12 mouse cellular contexts compared by ENCODE assay signal in the genomic region with DNA sequence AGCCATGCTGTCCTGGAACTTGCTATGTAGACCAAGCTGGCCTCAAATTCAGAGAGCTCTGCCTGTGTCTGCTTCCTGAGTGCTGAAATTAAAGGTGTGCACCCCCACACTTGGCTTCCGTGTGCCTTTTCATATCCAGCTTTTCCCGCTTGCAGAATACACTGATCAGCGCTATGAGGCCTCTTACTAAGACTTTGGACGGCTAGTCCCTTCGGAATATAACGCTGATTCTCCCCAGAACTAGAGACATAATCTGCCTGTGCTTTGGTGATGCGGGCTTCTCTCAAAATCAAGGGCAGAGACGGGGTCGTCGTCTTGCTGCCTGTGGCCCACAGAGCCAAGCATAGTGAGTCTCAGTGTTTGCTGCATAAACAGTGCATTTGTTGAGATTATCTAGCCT. TPM values are rescaled to one million over a fixed set of nuclear protein-coding genes. Genes with fewer than 3 reads are reported as not detected.
DNase-seq lines count a peak whose midpoint lies in the region; ATAC-seq and TF ChIP-seq lines count a peak whose summit lies in the region.
"Had no signal": no experiment of that assay in that cellular context is flagged by ENCODE, and none has a peak within 500 bp of the region (broad histone marks: within the 10 kb centered on the region; RNA-seq: fewer than 3 reads in every experiment).

No protein-coding gene starts in this region.

- WGBS in midbrain, embryonic 16.5 days, result 52% methylated on average over 10 of the region's 10 CpGs

- intact Hi-C loops in gastrocnemius, adult 2 months (cut with DNase I), result no loop called here

- no peaks in the 10 kb centered on the region for H3K27me3 ChIP-seq in midbrain, embryonic 16.5 days (ENCODE audit: control insufficient read depth, insufficient read depth, low read depth, low read length)

- H3K4me3 ChIP-seq in gastrocnemius, adult 2 months, result no peak overlapping the region; the same call in 1 of the 2 replicates
- peak overlapping the region; percentile 8; the same call in 1 of the 2 replicates for H3K4me3 ChIP-seq in layer of hippocampus, adult 2 months
- no peak overlapping the region for H3K4me3 ChIP-seq in midbrain, embryonic 16.5 days (ENCODE audit: low read depth, low read length)

- DNase-seq in gastrocnemius, adult 2 months, result no peak
- no peak for DNase-seq in gastrocnemius, adult 8-10 months (ENCODE audit: low spot score in 2 of 2)
- DNase-seq in layer of hippocampus, adult 2 months (ENCODE audit: low spot score in 2 of 2), result no peak
- DNase-seq in layer of hippocampus, postnatal 25 days (ENCODE audit: extremely low spot score in 1 of 2, low spot score in 1 of 2), result no peak
- DNase-seq in cerebellum, postnatal 25 days, result peak; percentile 49 to 56
- no peak for DNase-seq in right cerebral cortex, postnatal 10 days (ENCODE audit: low spot score in 2 of 2)
- DNase-seq: thymus, postnatal 4 days had no signal

- no peaks in the 10 kb centered on the region for H3K9me3 ChIP-seq in midbrain, embryonic 16.5 days (replicated peaks; ENCODE audit: control insufficient read depth, low read length, poor library complexity, severe bottlenecking)

- no peak for ATAC-seq in midbrain, embryonic 16.5 days
- ATAC-seq in erythroblast, adult 5-6 weeks (replicated peaks; ENCODE audit: low FRiP score, poor library complexity, severe bottlenecking), result no peak
- ATAC-seq: forebrain, embryonic 14.5 days had no signal

- peaks cover 44% of the 10 kb centered on the region for H3K4me1 ChIP-seq in midbrain, embryonic 16.5 days (ENCODE audit: control insufficient read depth, insufficient read depth, low read length)

- H3K27ac ChIP-seq in gastrocnemius, adult 2 months, result peak overlapping the region; percentile 4; the same call in 1 of the 2 replicates
- peak overlapping the region; percentile 72 for H3K27ac ChIP-seq in layer of hippocampus, adult 2 months
- H3K27ac ChIP-seq in midbrain, embryonic 16.5 days (ENCODE audit: low read length), result peak overlapping the region; percentile 29; the same call in 1 of the 2 replicates
- H3K27ac ChIP-seq: liver, embryonic 14.5 days had no signal

- TF ChIP-seq CTCF in gastrocnemius, adult 2 months (IDR thresholded peaks at IDR 0.05), result no peak
- no peak for TF ChIP-seq CTCF in layer of hippocampus, adult 2 months (conservative IDR thresholded peaks at IDR 0.05)

- peak overlapping the region; percentile 36 for H3K4me2 ChIP-seq in midbrain, embryonic 16.5 days (ENCODE audit: low read length)

- H3K9ac ChIP-seq in midbrain, embryonic 16.5 days (ENCODE audit: low read depth, low read length), result no peak overlapping the region
- H3K9ac ChIP-seq: liver, embryonic 14.5 days had no signal

- H3K36me3 ChIP-seq in midbrain, embryonic 16.5 days (ENCODE audit: control insufficient read depth, insufficient read depth, low read length), result peaks cover 3% of the 10 kb centered on the region; the same call in 1 of the 2 replicates

RNA-seq across cellular contexts. Expression of a gene that starts 4.2 kb away (rescaled TPM):
- 10 to 100 TPM; 13.4 to 15.6 TPM for total RNA-seq in gastrocnemius, adult 2 months (2021)
- 10 to 100 TPM in 2 of 4 experiments, 1 to 10 TPM in 2; 6.8 to 14.0 (median 10.0) TPM for total RNA-seq in gastrocnemius, adult 8-10 months (2022)
- 10 to 100 TPM; 43.8 to 44.3 TPM for total RNA-seq in layer of hippocampus, adult 2 months (2021)
- total RNA-seq in layer of hippocampus, postnatal 25 days (2021), result 10 to 100 TPM; 42.2 to 45.8 TPM
- polyA plus RNA-seq in midbrain, embryonic 16.5 days (2015; fragmentation: Nextera tagmentation; extraction: Ambion mirVana), result 93.3 and 104 TPM in 2 replicates
- total RNA-seq in erythroblast, adult 5-6 weeks (2015; ENCODE audit: low replicate concordance), result 2.1 and 2.7 TPM in 2 replicates
- total RNA-seq in erythroblast, adult 5-6 weeks (2017; ENCODE audit: low replicate concordance), result 3.6 and 10.4 TPM in 2 replicates

RNA-seq across cellular contexts. Expression of a gene that starts 35.5 kb away (rescaled TPM):
- 10 to 100 TPM; 56.1 to 59.5 TPM for total RNA-seq in gastrocnemius, adult 2 months (2021)
- total RNA-seq in gastrocnemius, adult 8-10 months (2022), result 10 to 100 TPM; 38.7 to 51.8 (median 45.2) TPM
- total RNA-seq in layer of hippocampus, adult 2 months (2021), result 100 to 1,000 TPM; 125 to 139 TPM
- total RNA-seq in layer of hippocampus, postnatal 25 days (2021), result 100 to 1,000 TPM; 125 to 138 TPM
- polyA plus RNA-seq in midbrain, embryonic 16.5 days (2015; fragmentation: Nextera tagmentation; extraction: Ambion mirVana), result 241 and 245 TPM in 2 replicates
- total RNA-seq in erythroblast, adult 5-6 weeks (2015; ENCODE audit: low replicate concordance), result 90.3 and 130 TPM in 2 replicates
- 98.7 and 161 TPM in 2 replicates for total RNA-seq in erythroblast, adult 5-6 weeks (2017; ENCODE audit: low replicate concordance)

RNA-seq across cellular contexts. Expression of a gene that starts 36.5 kb away (rescaled TPM):
- total RNA-seq in gastrocnemius, adult 2 months (2021), result 10 to 100 TPM; 18.9 to 20.6 TPM
- total RNA-seq in gastrocnemius, adult 8-10 months (2022), result 10 to 100 TPM; 17.4 to 22.6 (median 20.3) TPM
- 10 to 100 TPM; 19.8 to 23.7 TPM for total RNA-seq in layer of hippocampus, adult 2 months (2021)
- total RNA-seq in layer of hippocampus, postnatal 25 days (2021), result 10 to 100 TPM; 19.8 to 25.0 TPM
- polyA plus RNA-seq in midbrain, embryonic 16.5 days (2015; fragmentation: Nextera tagmentation; extraction: Ambion mirVana), result 35.9 and 38.5 TPM in 2 replicates
- total RNA-seq in erythroblast, adult 5-6 weeks (2015; ENCODE audit: low replicate concordance), result 8.4 and 15.4 TPM in 2 replicates
- total RNA-seq in erythroblast, adult 5-6 weeks (2017; ENCODE audit: low replicate concordance), result 10.2 and 12.0 TPM in 2 replicates

RNA-seq across cellular contexts. Expression of a gene that starts 36.5 kb away (rescaled TPM):
- total RNA-seq in gastrocnemius, adult 2 months (2021), result under 1 TPM; 0.38 to 0.56 TPM
- total RNA-seq in gastrocnemius, adult 8-10 months (2022), result under 1 TPM; 0.27 to 0.49 (median 0.37) TPM
- 1 to 10 TPM; 2.7 to 3.1 TPM for total RNA-seq in layer of hippocampus, adult 2 months (2021)
- 1 to 10 TPM; 1.8 to 2.6 TPM for total RNA-seq in layer of hippocampus, postnatal 25 days (2021)
- polyA plus RNA-seq in midbrain, embryonic 16.5 days (2015; fragmentation: Nextera tagmentation; extraction: Ambion mirVana), result 2.6 and 3.0 TPM in 2 replicates
- 1.5 TPM in 1 of 2 replicates, not detected in the other for total RNA-seq in erythroblast, adult 5-6 weeks (2015; ENCODE audit: low replicate concordance)
- total RNA-seq in erythroblast, adult 5-6 weeks (2017; ENCODE audit: low replicate concordance), result 1.1 and 2.0 TPM in 2 replicates
- polyA plus RNA-seq: small intestine, adult 2 months had no signal

RNA-seq across cellular contexts. Expression of a gene that starts 59.5 kb away (rescaled TPM):
- total RNA-seq in gastrocnemius, adult 2 months (2021), result 10 to 100 TPM; 11.1 to 16.0 TPM
- 10 to 100 TPM; 14.8 to 20.1 (median 16.6) TPM for total RNA-seq in gastrocnemius, adult 8-10 months (2022)
- 10 to 100 TPM; 14.1 to 15.6 TPM for total RNA-seq in layer of hippocampus, adult 2 months (2021)
- 10 to 100 TPM; 14.2 to 18.0 TPM for total RNA-seq in layer of hippocampus, postnatal 25 days (2021)
- polyA plus RNA-seq in midbrain, embryonic 16.5 days (2015; fragmentation: Nextera tagmentation; extraction: Ambion mirVana), result 32.5 and 33.4 TPM in 2 replicates
- 22.8 and 34.0 TPM in 2 replicates for total RNA-seq in erythroblast, adult 5-6 weeks (2015; ENCODE audit: low replicate concordance)
- total RNA-seq in erythroblast, adult 5-6 weeks (2017; ENCODE audit: low replicate concordance), result 33.3 and 50.2 TPM in 2 replicates

Comparison
In these comparisons a context has a peak if more than half of its experiments do, and no peak if none do; other contexts are left out.
1. DNase-seq: peak in cerebellum, postnatal 25 days (2 of 2); none in gastrocnemius, adult 2 months (single experiment), gastrocnemius, adult 8-10 months (0 of 2), layer of hippocampus, adult 2 months (0 of 2), layer of hippocampus, postnatal 25 days (0 of 2) and right cerebral cortex, postnatal 10 days (0 of 2).
2. H3K27ac ChIP-seq: peak in every context shown above with its lines; median percentile 72 in layer of hippocampus, adult 2 months; 29 in midbrain, embryonic 16.5 days; 4 in gastrocnemius, adult 2 months.